Mouse (Mus musculus): ENCODE measurements around the gene Gm16253.

DNA sequence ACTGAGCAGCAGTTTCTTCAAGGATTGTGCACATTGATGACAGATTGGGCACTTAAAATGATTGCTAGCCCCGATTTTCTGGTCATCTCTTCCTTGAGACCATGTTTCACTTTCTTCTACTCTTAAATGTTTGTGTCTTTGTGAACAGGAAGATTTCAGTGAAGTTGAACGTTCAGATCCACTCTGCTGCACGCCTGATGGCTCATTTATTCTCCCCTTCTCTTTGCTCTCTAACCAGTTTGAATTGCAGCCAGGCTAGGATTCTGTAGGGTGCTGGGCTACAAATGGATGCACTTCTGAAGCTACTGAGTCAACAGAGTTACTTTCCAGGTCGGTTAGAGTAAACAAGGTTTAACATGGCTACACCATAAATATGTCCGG, 25.9 kb downstream of the Gm16253 start:
- no peak for TF ChIP-seq CTCF (IDR thresholded peaks at IDR 0.05; ENCODE audit: control insufficient read depth, insufficient read depth, insufficient read length)
- no peak for TF ChIP-seq MAX (IDR thresholded peaks at IDR 0.05)
- TF ChIP-seq USF1 (IDR thresholded peaks at IDR 0.05; ENCODE audit: low read depth): no peak
- no peak for TF ChIP-seq MYOG (IDR thresholded peaks at IDR 0.05; ENCODE audit: control insufficient read depth, extremely low read depth, insufficient read length)
